Mouse (Mus musculus) embryonic facial prominence, embryonic 10.5 days (tissue): ENCODE measurements at regions not wholly inside any gene's neighbourhood (a gene's known extent, or its start where the extent isn't known, plus 50 kb on each side); places are given as distances from the start of the nearest gene placed in this dataset.

Experiments used
- DNase-seq: peaks from one replicate; pipeline ENCODE4 v3.0.0-alpha.2; 2017; ENCODE audit warnings: low spot score
- H3K27ac ChIP-seq: fragments of 300-500 bp; sonication (generic); replicated peaks from 2 replicates; pipeline ENCODE4 v1.5.1; 2016; ENCODE audit warnings: mild to moderate bottlenecking
- H3K27me3 ChIP-seq: fragments of 300-500 bp; sonication (generic); replicated peaks from 2 replicates; pipeline ENCODE4 v1.6.1; 2016; ENCODE audit warnings: low read depth, mild to moderate bottlenecking; ENCODE audit not compliant: poor library complexity, severe bottlenecking
- H3K36me3 ChIP-seq: fragments of 300-500 bp; sonication (generic); replicated peaks from 2 replicates; pipeline ENCODE4 v1.6.1; 2016; ENCODE audit warnings: mild to moderate bottlenecking, moderate library complexity
- H3K4me1 ChIP-seq: fragments of 300-500 bp; sonication (generic); 2 replicates; pipeline ENCODE4 v1.6.1; 2016
- H3K4me3 ChIP-seq: fragments of 300-500 bp; sonication (generic); 2 replicates; pipeline ENCODE4 v1.5.1; 2016; ENCODE audit warnings: mild to moderate bottlenecking, moderate library complexity
- H3K9me3 ChIP-seq: fragments of 300-500 bp; sonication (generic); 2 replicates; pipeline ENCODE4 v1.6.1; 2016; ENCODE audit warnings: mild to moderate bottlenecking
- WGBS: fragments of 180-500 bp; shearing (Covaris S2); methylation state at CpG from one replicate; pipeline ENCODE4 v1.1.7; 2016; 5-methylcytosine and 5-hydroxymethylcytosine counted together

- H3K36me3 ChIP-seq = no peaks in the 10 kb centered on the region
- no peaks in the 10 kb centered on the region for H3K9me3 ChIP-seq
- DNase-seq = no peak
- WGBS = 53% methylated on average over 1 of the region's 1 CpGs
- no peaks in the 10 kb centered on the region for H3K4me1 ChIP-seq
- no peak overlapping the region for H3K4me3 ChIP-seq
- H3K27me3 ChIP-seq = no peaks in the 10 kb centered on the region
- H3K27ac ChIP-seq = no peak overlapping the region
Measured at GRCm38 (mm10) chr12:58559833-58560232, 290.7 kb upstream of the Clec14a start.

GRCm38 (mm10) chr12:58557261-58557660, 288.2 kb upstream of the Clec14a start:
- Histone ChIP-seq H3K9me3 (no peaks in the 10 kb centered on the region), H3K27ac (no peak overlapping the region), H3K27me3 (no peaks in the 10 kb centered on the region), H3K4me1 (no peaks in the 10 kb centered on the region), H3K4me3 (no peak overlapping the region), H3K36me3 (no peaks in the 10 kb centered on the region)
- DNase-seq = no peak
- WGBS = 61% methylated on average over 4 of the region's 4 CpGs

- Histone ChIP-seq H3K36me3 (no peaks in the 10 kb centered on the region), H3K27me3 (no peaks in the 10 kb centered on the region), H3K4me3 (no peak overlapping the region), H3K9me3 (no peaks in the 10 kb centered on the region), H3K27ac (no peak overlapping the region), H3K4me1 (no peaks in the 10 kb centered on the region)
- no peak for DNase-seq
- 84% methylated on average over 4 of the region's 4 CpGs for WGBS
Measured at GRCm38 (mm10) chr12:58556741-58557140, 287.7 kb upstream of the Clec14a start.

GRCm38 (mm10) chr12:58556060-58556459, 287.0 kb upstream of the Clec14a start:
- Histone ChIP-seq H3K27ac (no peak overlapping the region), H3K27me3 (no peaks in the 10 kb centered on the region), H3K4me1 (peaks cover 3% of the 10 kb centered on the region; the same call in 1 of the 2 replicates), H3K9me3 (no peaks in the 10 kb centered on the region), H3K36me3 (no peaks in the 10 kb centered on the region), H3K4me3 (no peak overlapping the region)
- no peak for DNase-seq
- 82% methylated on average over 1 of the region's 1 CpGs for WGBS

GRCm38 (mm10) chr12:58550859-58551761, 282.0 kb upstream of the Clec14a start:
- Histone ChIP-seq H3K4me1 (peaks cover 6% of the 10 kb centered on the region; the same call in 1 of the 2 replicates), H3K4me3 (no peak overlapping the region), H3K27ac (no peak overlapping the region), H3K9me3 (no peaks in the 10 kb centered on the region), H3K36me3 (no peaks in the 10 kb centered on the region), H3K27me3 (no peaks in the 10 kb centered on the region)
- 21% methylated on average over 9 of the region's 9 CpGs for WGBS
- no peak for DNase-seq

GRCm38 (mm10) chr12:58545832-58546538, 276.9 kb upstream of the Clec14a start:
- Histone ChIP-seq H3K27ac (no peak overlapping the region), H3K27me3 (no peaks in the 10 kb centered on the region), H3K4me3 (no peak overlapping the region), H3K4me1 (peaks cover 2% of the 10 kb centered on the region; the same call in 1 of the 2 replicates), H3K9me3 (no peaks in the 10 kb centered on the region), H3K36me3 (no peaks in the 10 kb centered on the region)
- 89% methylated on average over 4 of the region's 4 CpGs for WGBS
- DNase-seq = no peak

- H3K9me3 ChIP-seq = no peaks in the 10 kb centered on the region
- no peak overlapping the region for H3K27ac ChIP-seq
- DNase-seq = no peak
- no peaks in the 10 kb centered on the region for H3K4me1 ChIP-seq
- WGBS = 82% methylated on average over 4 of the region's 4 CpGs
- H3K27me3 ChIP-seq = no peaks in the 10 kb centered on the region
- H3K36me3 ChIP-seq = no peaks in the 10 kb centered on the region
- H3K4me3 ChIP-seq = no peak overlapping the region
Measured at GRCm38 (mm10) chr12:58544862-58545261, 275.8 kb upstream of the Clec14a start.

GRCm38 (mm10) chr12:58538305-58538719, 269.2 kb upstream of the Clec14a start:
- H3K4me3 ChIP-seq = no peak overlapping the region
- DNase-seq = no peak

GRCm38 (mm10) chr12:58537833-58538232, 268.7 kb upstream of the Clec14a start:
- no peaks in the 10 kb centered on the region for H3K27me3 ChIP-seq
- no peak overlapping the region for H3K4me3 ChIP-seq
- no peak overlapping the region for H3K27ac ChIP-seq
- 67% methylated on average over 7 of the region's 8 CpGs for WGBS
- H3K36me3 ChIP-seq = no peaks in the 10 kb centered on the region
- H3K4me1 ChIP-seq = no peaks in the 10 kb centered on the region
- H3K9me3 ChIP-seq = no peaks in the 10 kb centered on the region
- DNase-seq = no peak

More at GRCm38 (mm10) chr12:58538305-58538719, 269.2 kb upstream of the Clec14a start:
- Histone ChIP-seq H3K9me3 (no peaks in the 10 kb centered on the region), H3K27ac (no peak overlapping the region), H3K27me3 (no peaks in the 10 kb centered on the region), H3K36me3 (no peaks in the 10 kb centered on the region), H3K4me1 (no peaks in the 10 kb centered on the region)
- WGBS = 72% methylated on average over 5 of the region's 5 CpGs

GRCm38 (mm10) chr12:58536381-58536992, 267.4 kb upstream of the Clec14a start:
- H3K4me3 ChIP-seq = no peak overlapping the region
- H3K27ac ChIP-seq = no peak overlapping the region
- no peaks in the 10 kb centered on the region for H3K27me3 ChIP-seq
- WGBS = 79% methylated on average over 7 of the region's 7 CpGs
- H3K9me3 ChIP-seq = no peaks in the 10 kb centered on the region
- no peaks in the 10 kb centered on the region for H3K36me3 ChIP-seq
- DNase-seq = no peak
- H3K4me1 ChIP-seq = no peaks in the 10 kb centered on the region

- DNase-seq = no peak
- 71% methylated on average over 3 of the region's 3 CpGs for WGBS
- Histone ChIP-seq H3K36me3 (no peaks in the 10 kb centered on the region), H3K9me3 (no peaks in the 10 kb centered on the region), H3K27ac (no peak overlapping the region), H3K4me3 (no peak overlapping the region), H3K27me3 (no peaks in the 10 kb centered on the region), H3K4me1 (no peaks in the 10 kb centered on the region)
Measured at GRCm38 (mm10) chr12:58530306-58530705, 261.2 kb upstream of the Clec14a start.

- no peak for DNase-seq
- 56% methylated on average over 1 of the region's 1 CpGs for WGBS
- H3K9me3 ChIP-seq = no peaks in the 10 kb centered on the region
- no peak overlapping the region for H3K4me3 ChIP-seq
- H3K36me3 ChIP-seq = no peaks in the 10 kb centered on the region
- H3K27ac ChIP-seq = no peak overlapping the region
- no peaks in the 10 kb centered on the region for H3K4me1 ChIP-seq
- H3K27me3 ChIP-seq = no peaks in the 10 kb centered on the region
Measured at GRCm38 (mm10) chr12:58516800-58517199, 247.7 kb upstream of the Clec14a start.
